In the genomic region with DNA sequence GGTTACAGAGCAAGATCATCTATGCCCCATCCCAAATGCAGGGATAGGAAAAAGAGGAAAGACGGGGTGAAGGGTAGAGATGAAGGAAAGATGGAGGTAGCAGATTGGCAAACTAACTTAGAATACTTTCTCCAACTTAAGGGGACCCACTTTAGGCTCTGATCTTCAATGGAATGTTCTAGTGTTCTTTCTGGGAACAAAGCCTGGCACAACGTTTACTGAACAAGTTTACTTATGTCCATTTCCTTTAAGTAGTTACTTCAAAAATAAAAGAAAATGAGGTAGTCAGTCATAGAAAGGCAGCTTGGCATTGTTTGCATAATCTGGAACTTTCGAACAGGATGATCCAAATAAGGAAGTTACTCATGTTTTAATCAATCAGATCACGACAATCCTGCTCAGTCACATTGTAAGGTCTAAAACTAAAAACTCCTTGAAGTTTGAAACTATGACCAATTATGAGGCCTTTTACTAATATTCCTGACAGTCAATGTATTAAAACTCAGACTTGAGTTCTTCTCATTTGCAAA, we compare ENCODE assay signal across 21 mouse cellular contexts.
"Had no signal": no experiment of that assay in that cellular context is flagged by ENCODE, and none has a peak within 500 bp of the region (broad histone marks: within the 10 kb centered on the region; RNA-seq: fewer than 3 reads in every experiment).

No protein-coding gene starts in this region.

- H3K4me2 ChIP-seq: liver, embryonic 13.5 days; lung, embryonic 14.5 days; midbrain, embryonic 13.5 days; neural tube, embryonic 12.5 days; neural tube, embryonic 15.5 days; stomach, embryonic 15.5 days had no signal

- H3K9me3 ChIP-seq: liver, embryonic 13.5 days; megakaryocyte, embryonic 14.5 days; midbrain, embryonic 10.5 days; midbrain, embryonic 13.5 days; neural tube, embryonic 12.5 days; neural tube, embryonic 15.5 days; stomach, embryonic 15.5 days had no signal

- H3K4me3 ChIP-seq: layer of hippocampus, adult 2 months; liver, embryonic 13.5 days; megakaryocyte, embryonic 14.5 days; midbrain, embryonic 10.5 days; midbrain, embryonic 13.5 days; neural tube, embryonic 12.5 days; neural tube, embryonic 15.5 days; stomach, embryonic 15.5 days had no signal

- H3K36me3 ChIP-seq: liver, embryonic 13.5 days; midbrain, embryonic 10.5 days; midbrain, embryonic 13.5 days; neural tube, embryonic 12.5 days; neural tube, embryonic 15.5 days; stomach, embryonic 15.5 days had no signal

- H3K27ac ChIP-seq: layer of hippocampus, adult 2 months; liver, embryonic 13.5 days; midbrain, embryonic 10.5 days; neural tube, embryonic 12.5 days; neural tube, embryonic 15.5 days had no signal

- H3K27me3 ChIP-seq: liver, embryonic 13.5 days; megakaryocyte, embryonic 14.5 days; midbrain, embryonic 13.5 days; neural tube, embryonic 12.5 days; neural tube, embryonic 15.5 days; stomach, embryonic 15.5 days had no signal

- H3K4me1 ChIP-seq: liver, embryonic 13.5 days; neural tube, embryonic 12.5 days had no signal

- ATAC-seq: inflammation-experienced regulatory T-cells, adult 6 months; intestine, embryonic 16.5 days had no signal

- DNase-seq: kidney, adult 9 months; kidney, postnatal 14 days; kidney, postnatal 4 days; layer of hippocampus, adult 9-11 months; liver, embryonic 13.5 days; lung, embryonic 14.5 days; retina, postnatal 1 day; right cerebral cortex, postnatal 25 days; spleen, adult 18-20 months; thymus, adult 2 months; thymus, postnatal 14 days; thymus, postnatal 4 days had no signal

- H3K9ac ChIP-seq: liver, embryonic 13.5 days; lung, embryonic 14.5 days; midbrain, embryonic 13.5 days; neural tube, embryonic 12.5 days; neural tube, embryonic 15.5 days; stomach, embryonic 15.5 days had no signal
